Mouse (Mus musculus) brain, embryonic 14.5 days (tissue): Measurements from ENCODE around the gene Timm29. TPM values are rescaled to one million over a fixed set of nuclear protein-coding genes. Genes with fewer than 3 reads are reported as not detected.

Experiments used
- DNase-seq: peaks from one replicate; pipeline ENCODE4 v3.0.0-alpha.2; 2011; ENCODE audit warnings: low read depth
- CTCF ChIP-seq: fragments of 200-500 bp; IDR thresholded peaks from 2 replicates; pipeline ENCODE4 v1.5.1; 2012; ENCODE audit warnings: inconsistent platforms, mild to moderate bottlenecking, moderate library complexity, borderline replicate concordance; ENCODE audit not compliant: insufficient read depth, insufficient read length; ENCODE audit errors: extremely low read depth
- POLR2A ChIP-seq: fragments of 200-500 bp; IDR thresholded peaks from 2 replicates; pipeline ENCODE4 v1.6.1; 2012; ENCODE audit warnings: mild to moderate bottlenecking, inconsistent platforms, borderline replicate concordance; ENCODE audit not compliant: poor library complexity, insufficient read depth, insufficient read length, severe bottlenecking; ENCODE audit errors: extremely low read depth
- polyA plus RNA-seq: library from polyadenylated mRNA; depleted of rRNA; stranded (reverse); fragments of >200 nt; gene quantifications from 2 replicates; pipeline ENCODE4 v1.2.3, GENCODE M21; 2012

The Timm29 gene
- polyA plus RNA-seq, 1 experiment = 80.7 TPM

- TF ChIP-seq POLR2A (no peak), CTCF (no peak)
- no peak for DNase-seq
Measured at GRCm38 (mm10) chr9:21604119-21604518, 11.6 kb downstream of the Timm29 start.

GRCm38 (mm10) chr9:21605865-21606264, 13.3 kb downstream of the Timm29 start:
- no peak for DNase-seq
- TF ChIP-seq CTCF (no peak), POLR2A (no peak)

- DNase-seq = no peak
- no peak for TF ChIP-seq POLR2A
- TF ChIP-seq CTCF = no peak
Measured at GRCm38 (mm10) chr9:21606648-21607047, 14.1 kb downstream of the Timm29 start.

GRCm38 (mm10) chr9:21609861-21610260, 17.3 kb downstream of the Timm29 start:
- TF ChIP-seq POLR2A (no peak), CTCF (no peak)
- no peak for DNase-seq

GRCm38 (mm10) chr9:21614864-21615616, 22.5 kb downstream of the Timm29 start:
- no peak for DNase-seq
- TF ChIP-seq CTCF = no peak

GRCm38 (mm10) chr9:21615617-21616231, 23.2 kb downstream of the Timm29 start, which contains the start of gene Smarca4:
Gene Smarca4, plus strand, starts transcription at chr9:21616169.
- peak; percentile 63; the same call in 1 of the 2 replicates for TF ChIP-seq POLR2A
- no peak for TF ChIP-seq CTCF
- peak; percentile 100 for DNase-seq

DNA sequence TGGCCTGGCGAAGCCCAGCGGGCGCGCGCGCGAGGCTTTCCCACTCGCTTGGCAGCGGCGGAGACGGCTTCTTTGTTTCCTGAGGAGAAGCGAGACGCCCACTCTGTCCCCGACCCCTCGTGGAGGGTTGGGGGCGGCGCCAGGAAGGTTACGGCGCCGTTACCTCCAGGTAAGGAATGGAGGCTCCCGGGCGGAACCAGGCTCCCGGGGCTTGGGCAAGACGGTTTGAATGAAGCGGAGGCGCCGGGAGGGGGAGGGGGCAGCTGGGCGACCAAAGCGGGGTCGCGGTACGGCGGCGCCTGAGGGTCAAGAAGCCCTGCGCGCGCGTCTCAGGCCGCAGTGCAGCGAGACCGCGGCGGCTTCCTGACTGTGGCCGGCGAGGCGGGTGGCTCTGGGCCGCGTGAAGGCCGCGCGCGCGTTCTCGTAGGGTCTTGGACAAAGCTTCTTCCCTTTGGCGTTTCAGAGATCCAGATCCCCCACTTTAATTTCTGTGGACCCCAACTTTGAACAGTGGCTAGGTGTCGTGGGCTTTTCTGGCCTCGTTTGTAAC, 23.8 kb downstream of the Timm29 start:
- peak; percentile 95 for DNase-seq
- peak; percentile 76 for TF ChIP-seq POLR2A
- TF ChIP-seq CTCF = no peak

GRCm38 (mm10) chr9:21617066-21617465, 24.5 kb downstream of the Timm29 start:
- DNase-seq = peak; percentile 70
- no peak for TF ChIP-seq POLR2A
- TF ChIP-seq CTCF = no peak

DNA sequence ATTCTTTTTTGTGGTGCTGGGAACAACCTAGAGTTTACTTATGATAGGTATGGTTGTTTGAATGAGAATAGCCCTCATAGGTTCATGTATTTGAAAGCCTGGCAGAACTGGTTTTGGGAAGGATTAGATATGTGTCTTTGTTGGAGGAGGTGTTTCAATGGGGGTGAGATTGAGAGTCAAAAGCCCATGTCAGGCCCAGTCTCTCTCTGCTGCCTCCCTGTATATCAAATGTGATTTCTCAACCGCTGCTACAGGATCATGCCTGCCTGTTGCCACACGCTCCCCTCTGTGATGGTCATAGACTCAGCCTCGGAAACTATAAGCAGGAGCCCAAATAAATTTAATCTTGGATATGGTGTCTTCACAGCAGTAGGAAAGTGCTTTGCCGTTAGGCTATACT, 27.7 kb downstream of the Timm29 start:
- DNase-seq = no peak
- TF ChIP-seq CTCF (no peak), POLR2A (no peak)

- TF ChIP-seq CTCF (no peak), POLR2A (no peak)
- DNase-seq = no peak
Measured at GRCm38 (mm10) chr9:21622676-21623075, 30.2 kb downstream of the Timm29 start.

DNA sequence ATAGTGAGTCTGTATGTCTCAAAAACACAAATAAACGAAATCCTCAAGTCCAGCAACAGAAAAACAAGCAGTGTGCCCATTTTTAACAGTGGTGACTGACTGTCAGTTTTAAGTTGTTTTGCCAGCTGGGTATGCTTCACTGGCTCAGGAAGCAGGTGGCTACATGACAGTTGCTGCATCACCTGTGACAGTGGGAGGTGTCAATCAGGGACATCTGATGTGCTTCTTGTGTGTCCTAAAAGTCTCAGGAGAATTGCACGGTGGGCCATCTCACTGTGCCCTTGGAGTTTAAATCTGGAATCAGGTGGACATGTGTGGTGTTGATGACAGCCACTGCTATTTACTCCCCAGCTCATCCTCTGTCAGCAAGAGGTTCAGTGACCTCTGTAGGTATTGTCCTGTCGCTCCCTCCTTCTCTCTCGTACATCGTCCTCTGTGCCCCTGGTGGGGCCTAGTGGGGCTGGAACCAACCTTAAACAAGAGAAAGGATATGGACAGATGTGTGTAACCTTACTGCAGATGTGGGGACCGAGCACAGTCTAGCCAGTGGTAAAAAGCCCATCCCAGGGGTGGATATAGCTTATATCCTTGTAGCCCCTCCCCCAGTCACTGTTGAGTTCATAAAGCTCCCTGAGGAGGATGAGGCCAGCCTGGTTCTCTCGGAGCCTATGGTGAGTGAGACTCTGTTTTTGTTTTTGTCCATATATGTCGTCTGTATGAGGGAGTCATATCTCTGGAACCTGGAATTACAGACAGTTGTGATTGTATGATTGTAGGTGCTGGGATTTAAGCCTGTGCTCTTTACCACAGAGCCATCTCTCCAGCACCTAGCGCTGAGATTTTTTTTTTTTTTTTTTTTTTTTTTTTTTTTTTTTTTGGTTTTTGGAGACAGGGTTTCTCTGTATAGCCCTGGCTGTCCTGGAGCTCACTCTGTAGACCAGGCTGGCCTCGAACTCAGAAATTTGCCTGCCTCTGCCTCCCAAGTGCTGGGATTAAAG, 33.1 kb downstream of the Timm29 start:
- no peak for DNase-seq
- TF ChIP-seq POLR2A (no peak), CTCF (no peak)
